Mouse (Mus musculus) MEL (cell line): Measurements from ENCODE around the gene Naaladl2. TPM values are rescaled to one million over a fixed set of nuclear protein-coding genes. Genes with fewer than 3 reads are reported as not detected.
A peak's percentile ranks its signal among the peaks of the same experiment; 100 is the strongest.

Experiments used
- DNase-seq: peaks from one replicate; pipeline ENCODE4 v3.0.0; 2011; ENCODE audit warnings: low read depth, low spot score
- H3K27ac ChIP-seq: 2 replicates; pipeline ENCODE4 v1.5.1; 2012; ENCODE audit warnings: low read depth, mild to moderate bottlenecking, control low read depth, low read length, moderate library complexity; ENCODE audit not compliant: control insufficient read depth
- H3K27me3 ChIP-seq, 2 experiments: fragments of 150-350 bp in 1 of 2; sonication (generic) in 1 of 2; 2 replicates each; pipeline ENCODE4 v1.6.1; 2012; ENCODE audit warnings: low read length in 2 of 2, mild to moderate bottlenecking in 2 of 2, improper control_type of control experiment in 1 of 2, moderate library complexity in 1 of 2; ENCODE audit not compliant: insufficient read depth in 2 of 2, control insufficient read depth in 1 of 2
- H3K36me3 ChIP-seq, 2 experiments: 2 replicates each; pipeline ENCODE4 v1.6.1; 2012 to 2014; ENCODE audit warnings: low read length in 2 of 2, improper control_type of control experiment in 1 of 2, inconsistent platforms in 1 of 2, mild to moderate bottlenecking in 1 of 2; ENCODE audit not compliant: insufficient read depth in 2 of 2, control insufficient read depth in 1 of 2
- H3K4me1 ChIP-seq, 2 experiments: fragments of 150-350 bp in 1 of 2; sonication (generic) in 1 of 2; 2 replicates each; pipeline ENCODE4 v1.6.1; 2012; ENCODE audit warnings: low read length in 2 of 2, improper control_type of control experiment in 1 of 2, mild to moderate bottlenecking in 1 of 2; ENCODE audit not compliant: insufficient read depth in 2 of 2, control insufficient read depth in 1 of 2
- H3K4me3 ChIP-seq, 2 experiments: fragments of 150-350 bp in 1 of 2; sonication (generic) in 1 of 2; 2 replicates each; pipeline ENCODE4 v1.5.1; 2012; ENCODE audit warnings: low read depth in 2 of 2, low read length in 2 of 2, mild to moderate bottlenecking in 2 of 2, moderate library complexity in 2 of 2, control low read depth in 1 of 2, improper control_type of control experiment in 1 of 2; ENCODE audit not compliant: control insufficient read depth in 1 of 2, insufficient read depth in 1 of 2
- H3K79me2 ChIP-seq: 2 replicates; pipeline ENCODE4 v1.6.1; 2012; ENCODE audit warnings: mild to moderate bottlenecking, low read length, moderate library complexity; ENCODE audit not compliant: control insufficient read depth, poor library complexity, insufficient read depth
- H3K9ac ChIP-seq: 2 replicates; pipeline ENCODE4 v1.6.1; 2012; ENCODE audit warnings: low read depth, mild to moderate bottlenecking, control low read depth, low read length, moderate library complexity; ENCODE audit not compliant: control insufficient read depth, poor library complexity, severe bottlenecking
- H3K9me3 ChIP-seq: fragments of 150-350 bp; sonication (generic); replicated peaks from 2 replicates; pipeline ENCODE4 v1.6.1; 2012; ENCODE audit warnings: mild to moderate bottlenecking, low read length, improper control_type of control experiment, moderate library complexity; ENCODE audit not compliant: insufficient read depth
- BHLHE40 ChIP-seq: IDR thresholded peaks from 2 replicates; pipeline ENCODE4 v1.6.1; 2012; ENCODE audit warnings: low read depth, mild to moderate bottlenecking, inconsistent platforms, low read length, improper control_type of control experiment, borderline replicate concordance
- CHD1 ChIP-seq: IDR thresholded peaks from 2 replicates; pipeline ENCODE4 v1.6.1; 2012; ENCODE audit warnings: low read depth, mild to moderate bottlenecking, inconsistent platforms, low read length, improper control_type of control experiment
- CTCF ChIP-seq, 3 experiments: IDR thresholded peaks in 2 of 3; conservative IDR thresholded peaks in 1 of 3; 2 replicates each; pipeline ENCODE4 v1.5.1; 2011 to 2012; ENCODE audit warnings: low read length in 3 of 3, low read depth in 2 of 3, mild to moderate bottlenecking in 2 of 3, improper control_type of control experiment in 1 of 3, inconsistent platforms in 1 of 3, mixed read lengths in 1 of 3, moderate library complexity in 1 of 3; ENCODE audit not compliant: control insufficient read depth in 1 of 3, insufficient read depth in 1 of 3, poor library complexity in 1 of 3, severe bottlenecking in 1 of 3
- ELF1 ChIP-seq: IDR thresholded peaks from 2 replicates; pipeline ENCODE4 v1.6.1; 2014; ENCODE audit warnings: low read depth, mild to moderate bottlenecking, inconsistent platforms, low read length, improper control_type of control experiment, moderate library complexity
- EP300 ChIP-seq, 2 experiments: IDR thresholded peaks; 2 replicates each; pipeline ENCODE4 v1.6.1; 2011; ENCODE audit warnings: improper control_type of control experiment in 2 of 2, low read length in 2 of 2, low read depth in 1 of 2, mild to moderate bottlenecking in 1 of 2
- ETS1 ChIP-seq: IDR thresholded peaks from 2 replicates; pipeline ENCODE4 v1.6.1; 2012; ENCODE audit warnings: low read depth, mild to moderate bottlenecking, inconsistent platforms, low read length, improper control_type of control experiment, moderate library complexity
- GATA1 ChIP-seq: IDR thresholded peaks from 2 replicates; pipeline ENCODE4 v1.6.1; 2011; ENCODE audit warnings: low read depth, low read length, improper control_type of control experiment
- HCFC1 ChIP-seq: IDR thresholded peaks from 2 replicates; pipeline ENCODE4 v1.6.1; 2012; ENCODE audit warnings: low read depth, mild to moderate bottlenecking, inconsistent platforms, low read length, improper control_type of control experiment, moderate library complexity
- JUND ChIP-seq: IDR thresholded peaks from 2 replicates; pipeline ENCODE4 v1.6.1; 2011; ENCODE audit warnings: low read depth, mild to moderate bottlenecking, improper control_type of control experiment, low read length
- KAT2A ChIP-seq: conservative IDR thresholded peaks from 2 replicates; pipeline ENCODE4 v1.6.1; 2012; ENCODE audit warnings: low read depth, low read length, improper control_type of control experiment, inconsistent platforms
- MAFK ChIP-seq: IDR thresholded peaks from 2 replicates; pipeline ENCODE4 v1.6.1; 2011; ENCODE audit warnings: low read depth, mild to moderate bottlenecking, low read length, improper control_type of control experiment, borderline replicate concordance
- MAX ChIP-seq: IDR thresholded peaks from 2 replicates; pipeline ENCODE4 v1.6.1; 2011; ENCODE audit warnings: low read length, improper control_type of control experiment
- MEF2A ChIP-seq: IDR thresholded peaks from 2 replicates; pipeline ENCODE4 v1.6.1; 2014; ENCODE audit warnings: low read depth, mild to moderate bottlenecking, inconsistent platforms, low read length, improper control_type of control experiment; ENCODE audit not compliant: poor library complexity, insufficient replicate concordance, severe bottlenecking; ENCODE audit errors: extremely low read depth
- MXI1 ChIP-seq: IDR thresholded peaks from 2 replicates; pipeline ENCODE4 v1.6.1; 2011; ENCODE audit warnings: mild to moderate bottlenecking, low read depth, low read length, improper control_type of control experiment
- MYB ChIP-seq: IDR thresholded peaks from 2 replicates; pipeline ENCODE4 v1.6.1; 2011; ENCODE audit warnings: mild to moderate bottlenecking, low read depth, low read length, improper control_type of control experiment
- MYC ChIP-seq: IDR thresholded peaks from 2 replicates; pipeline ENCODE4 v1.6.1; 2011; ENCODE audit warnings: low read depth, mild to moderate bottlenecking, low read length, improper control_type of control experiment, moderate library complexity
- NRF1 ChIP-seq: IDR thresholded peaks from 2 replicates; pipeline ENCODE4 v1.6.1; 2014; ENCODE audit warnings: low read depth, mild to moderate bottlenecking, inconsistent platforms, low read length, improper control_type of control experiment, moderate library complexity; ENCODE audit not compliant: poor library complexity, insufficient read depth, severe bottlenecking
- POLR2A ChIP-seq, 2 experiments: IDR thresholded peaks; 2 replicates each; pipeline ENCODE4 v1.6.1; 2011 to 2012; ENCODE audit warnings: low read length in 2 of 2, mild to moderate bottlenecking in 2 of 2, control low read depth in 1 of 2, improper control_type of control experiment in 1 of 2, low read depth in 1 of 2, moderate library complexity in 1 of 2; ENCODE audit not compliant: control insufficient read depth in 1 of 2, insufficient read depth in 1 of 2, poor library complexity in 1 of 2
- POLR2AphosphoS5 ChIP-seq: IDR thresholded peaks from 2 replicates; pipeline ENCODE4 v1.6.1; 2012; ENCODE audit warnings: low read depth, borderline replicate concordance, mild to moderate bottlenecking, inconsistent platforms, low read length, moderate library complexity, mixed read lengths
- RCOR1 ChIP-seq: IDR thresholded peaks from 2 replicates; pipeline ENCODE4 v1.6.1; 2012; ENCODE audit warnings: low read depth, mild to moderate bottlenecking, inconsistent platforms, low read length, improper control_type of control experiment
- SIN3A ChIP-seq: IDR thresholded peaks from 2 replicates; pipeline ENCODE4 v1.6.1; 2012; ENCODE audit warnings: low read length, improper control_type of control experiment, inconsistent platforms
- TAL1 ChIP-seq: IDR thresholded peaks from 2 replicates; pipeline ENCODE4 v1.6.1; 2012; ENCODE audit warnings: mild to moderate bottlenecking, inconsistent platforms, low read length, moderate library complexity, mixed read lengths
- TBP ChIP-seq: IDR thresholded peaks from 2 replicates; pipeline ENCODE4 v1.8.0; 2011; ENCODE audit warnings: low read depth, low read length, improper control_type of control experiment
- TCF12 ChIP-seq: IDR thresholded peaks from 2 replicates; pipeline ENCODE4 v1.6.1; 2014; ENCODE audit warnings: low read depth, mild to moderate bottlenecking, inconsistent platforms, low read length, improper control_type of control experiment, moderate library complexity
- UBTF ChIP-seq: IDR thresholded peaks from 2 replicates; pipeline ENCODE4 v1.6.1; 2012; ENCODE audit warnings: low read depth, mild to moderate bottlenecking, inconsistent platforms, low read length, improper control_type of control experiment, moderate library complexity, borderline replicate concordance; ENCODE audit not compliant: insufficient read depth
- USF1 ChIP-seq: IDR thresholded peaks from 2 replicates; pipeline ENCODE4 v1.6.1; 2014; ENCODE audit warnings: low read depth, mild to moderate bottlenecking, inconsistent platforms, low read length, improper control_type of control experiment, moderate library complexity
- USF2 ChIP-seq, 2 experiments: IDR thresholded peaks; 2 replicates each; pipeline ENCODE4 v1.6.1; 2011 to 2012; ENCODE audit warnings: improper control_type of control experiment in 2 of 2, low read length in 2 of 2, borderline replicate concordance in 1 of 2, inconsistent platforms in 1 of 2, low read depth in 1 of 2, mild to moderate bottlenecking in 1 of 2; ENCODE audit not compliant: insufficient read depth in 1 of 2
- ZKSCAN1 ChIP-seq: IDR thresholded peaks from 2 replicates; pipeline ENCODE4 v1.6.1; 2012; ENCODE audit warnings: low read depth, mild to moderate bottlenecking, inconsistent platforms, low read length, improper control_type of control experiment, moderate library complexity
- ZMIZ1 ChIP-seq: IDR thresholded peaks from 2 replicates; pipeline ENCODE4 v1.6.1; 2012; ENCODE audit warnings: low read depth, mild to moderate bottlenecking, inconsistent platforms, low read length, improper control_type of control experiment, moderate library complexity
- ZNF384 ChIP-seq: IDR thresholded peaks from 2 replicates; pipeline ENCODE4 v1.6.1; 2012; ENCODE audit warnings: low read depth, mild to moderate bottlenecking, inconsistent platforms, low read length, improper control_type of control experiment
- polyA plus RNA-seq, 2 experiments: library from polyadenylated mRNA; stranded (reverse) in 1 of 2; unstranded in 1 of 2; fragments of >175 nt in 1 of 2; fragments of >200 nt in 1 of 2; gene quantifications; 2 replicates each; pipeline versions ENCODE4 v1.2.1 to v1.2.4; 2012; ENCODE audit warnings: low replicate concordance in 2 of 2, low read depth in 1 of 2; ENCODE audit not compliant: insufficient read length in 2 of 2, insufficient read depth in 1 of 2, missing spikeins in 1 of 2
- total RNA-seq: library from RNA; depleted of rRNA; stranded (reverse); fragments of 300-350 nt; gene quantifications from 2 replicates; pipeline ENCODE4 v1.2.3, GENCODE M21; 2012

Gene Naaladl2
- total and polyA plus RNA-seq, 3 experiments, result 0.17 TPM; not detected in 2

DNA sequence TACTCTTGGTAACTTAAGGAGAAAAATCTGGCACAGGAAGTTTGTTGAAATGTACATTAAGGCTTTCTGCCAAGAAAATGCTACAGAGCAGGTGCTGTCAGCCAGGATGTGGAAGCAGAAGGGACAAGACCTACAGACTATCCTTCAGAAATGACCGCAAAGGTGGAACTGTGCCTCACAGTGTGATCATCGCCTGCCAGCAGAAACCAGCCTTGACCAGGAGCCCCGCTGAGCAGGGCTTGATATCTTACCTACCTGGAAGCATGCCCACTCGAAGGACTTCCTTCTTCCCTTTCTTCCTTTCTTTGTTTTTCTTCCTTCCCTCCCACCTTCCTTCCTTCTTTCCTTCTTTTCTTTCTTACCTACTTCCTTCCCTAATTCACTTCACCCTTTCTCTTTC is 69.8 kb downstream of the Naaladl2 start:
- H3K4me3 ChIP-seq, result no peak overlapping the region
- TF ChIP-seq ELF1 (no peak), EP300 (IDR thresholded peaks at IDR 0.05; ENCODE audit: low read depth in 1 of 2, low read length in 2 of 2) (peak; percentile 57 to 60), NRF1 (no peak), ZMIZ1 (no peak), MAFK (no peak), GATA1 (peak; percentile 5; the same call in 1 of the 2 replicates), POLR2A (IDR thresholded peaks at IDR 0.05; ENCODE audit: control insufficient read depth in 1 of 2, insufficient read depth in 1 of 2, low read depth in 1 of 2, low read length in 2 of 2, poor library complexity in 1 of 2) (no peak), UBTF (no peak), RCOR1 (peak; percentile 21; the same call in 1 of the 2 replicates), KAT2A (no peak), ETS1 (peak; percentile 43), USF2 (IDR thresholded peaks at IDR 0.05; ENCODE audit: borderline replicate concordance in 1 of 2, insufficient read depth in 1 of 2, low read depth in 1 of 2, low read length in 2 of 2) (no peak), TCF12 (peak; percentile 40; the same call in 1 of the 2 replicates), SIN3A (no peak), ZNF384 (no peak), MYB (no peak), ZKSCAN1 (no peak), CHD1 (no peak), CTCF (IDR thresholded peaks at IDR 0.05 in 2 of 3, conservative IDR thresholded peaks at IDR 0.05 in 1 of 3; ENCODE audit: control insufficient read depth in 1 of 3, insufficient read depth in 1 of 3, low read depth in 2 of 3, low read length in 3 of 3, poor library complexity in 1 of 3, severe bottlenecking in 1 of 3) (no peak), USF1 (no peak), BHLHE40 (no peak)
- TF ChIP-seq, all 39 proteins: peak for 5
- Histone ChIP-seq H3K27ac (no peak overlapping the region), H3K9ac (no peak overlapping the region), H3K9me3 (no peaks in the 10 kb centered on the region), H3K79me2 (no peaks in the 10 kb centered on the region), H3K27me3 (no peaks in the 10 kb centered on the region), H3K36me3 (peaks cover 0 to 22% of the 10 kb centered on the region in 2 experiments; a peak in 2 of 4 replicates), H3K4me1 (peaks cover 10% of the 10 kb centered on the region in 2 experiments)
- peak; percentile 48 for DNase-seq

DNA sequence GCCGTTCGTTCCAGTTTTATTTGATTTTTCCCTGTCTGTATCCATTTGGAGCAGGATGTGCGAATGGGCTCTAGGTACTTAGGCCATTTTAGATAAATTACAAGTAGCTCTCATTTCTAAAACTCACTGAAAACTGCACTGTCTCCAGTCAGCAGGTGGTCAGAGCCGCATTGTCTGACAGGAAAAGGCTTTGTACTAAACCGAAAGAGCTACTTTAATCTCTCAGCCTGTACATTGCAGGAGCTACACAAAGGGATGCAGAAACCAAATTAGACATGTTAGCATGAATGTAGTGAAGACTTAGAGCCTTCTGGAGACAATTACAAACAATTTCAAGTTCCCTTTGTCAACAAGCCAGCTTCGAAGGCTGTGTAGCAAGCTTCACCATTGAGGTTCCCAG is 70.2 kb downstream of the Naaladl2 start:
- peaks cover 0 to 22% of the 10 kb centered on the region in 2 experiments; a peak in 2 of 4 replicates for H3K36me3 ChIP-seq
- peaks cover 10% of the 10 kb centered on the region in 2 experiments for H3K4me1 ChIP-seq
- no peak overlapping the region for H3K27ac ChIP-seq
- no peaks in the 10 kb centered on the region for H3K79me2 ChIP-seq
- no peak for TF ChIP-seq JUND
- no peak for TF ChIP-seq ZKSCAN1
- TF ChIP-seq MAX, result no peak
- TF ChIP-seq ZMIZ1, result no peak
- TF ChIP-seq TAL1, result no peak
- TF ChIP-seq USF1, result no peak
- no peak for TF ChIP-seq MYB
- no peak for TF ChIP-seq HCFC1
- no peak for TF ChIP-seq POLR2AphosphoS5
- no peak for TF ChIP-seq RCOR1
- no peak for TF ChIP-seq KAT2A
- no peak for TF ChIP-seq MYC
- TF ChIP-seq MEF2A, result no peak
- no peak for TF ChIP-seq TBP
- TF ChIP-seq MXI1, result no peak
- TF ChIP-seq MAFK, result no peak
- no peak overlapping the region for H3K9ac ChIP-seq
- DNase-seq, result no peak
- no peaks in the 10 kb centered on the region for H3K9me3 ChIP-seq
- H3K27me3 ChIP-seq, result no peaks in the 10 kb centered on the region
- H3K4me3 ChIP-seq, result no peak overlapping the region
